Mouse (Mus musculus) CH12.LX (cell line): Measurements from ENCODE around the gene Mtap.

Source experiments
- CHD1 ChIP-seq: IDR thresholded peaks from 2 replicates; pipeline ENCODE4 v1.6.1; 2012; ENCODE audit warnings: low read depth, low read length, improper control_type of control experiment, inconsistent platforms
- CTCF ChIP-seq, 2 experiments: IDR thresholded peaks in 1 of 2; conservative IDR thresholded peaks in 1 of 2; 2 replicates each; pipeline ENCODE4 v1.5.1; 2011 to 2012; ENCODE audit warnings: low read depth in 2 of 2, low read length in 2 of 2, improper control_type of control experiment in 1 of 2, inconsistent platforms in 1 of 2, mild to moderate bottlenecking in 1 of 2, moderate library complexity in 1 of 2
- EP300 ChIP-seq: IDR thresholded peaks from 2 replicates; pipeline ENCODE4 v1.6.1; 2011; ENCODE audit warnings: low read length, improper control_type of control experiment
- JUND ChIP-seq: conservative IDR thresholded peaks from 2 replicates; pipeline ENCODE4 v1.6.1; 2011; ENCODE audit warnings: low read depth, low read length, improper control_type of control experiment
- KAT2A ChIP-seq: IDR thresholded peaks from 2 replicates; pipeline ENCODE4 v1.6.1; 2012; ENCODE audit warnings: low read length, improper control_type of control experiment, inconsistent platforms; ENCODE audit not compliant: insufficient replicate concordance
- MEF2A ChIP-seq: IDR thresholded peaks from 2 replicates; pipeline ENCODE4 v1.6.1; 2014; ENCODE audit warnings: low read depth, mild to moderate bottlenecking, inconsistent platforms, low read length, improper control_type of control experiment, borderline replicate concordance
- POLR2A ChIP-seq: IDR thresholded peaks from 2 replicates; pipeline ENCODE4 v1.6.1; 2011; ENCODE audit warnings: low read depth, mild to moderate bottlenecking, improper control_type of control experiment, low read length
- SMC3 ChIP-seq: IDR thresholded peaks from 2 replicates; pipeline ENCODE4 v1.6.1; 2011; ENCODE audit warnings: low read depth, low read length, improper control_type of control experiment
- TBP ChIP-seq: conservative IDR thresholded peaks from 2 replicates; pipeline ENCODE4 v1.6.1; 2011; ENCODE audit warnings: low read depth, low read length, improper control_type of control experiment
- UBTF ChIP-seq: IDR thresholded peaks from 2 replicates; pipeline ENCODE4 v1.6.1; 2012; ENCODE audit warnings: low read depth, mild to moderate bottlenecking, inconsistent platforms, low read length, improper control_type of control experiment, moderate library complexity
- USF2 ChIP-seq: conservative IDR thresholded peaks from 2 replicates; pipeline ENCODE4 v1.6.1; 2011; ENCODE audit warnings: low read depth, low read length, improper control_type of control experiment

- TF ChIP-seq UBTF: no peak
- no peak for TF ChIP-seq POLR2A
- no peak for TF ChIP-seq TBP
- TF ChIP-seq CTCF (conservative IDR thresholded peaks at IDR 0.05 in 1 of 2, IDR thresholded peaks at IDR 0.05 in 1 of 2; ENCODE audit: low read depth in 2 of 2, low read length in 2 of 2): no peak
- no peak for TF ChIP-seq USF2
- no peak for TF ChIP-seq EP300
- no peak for TF ChIP-seq JUND
- TF ChIP-seq SMC3: no peak
- no peak for TF ChIP-seq MEF2A
- no peak for TF ChIP-seq CHD1
- TF ChIP-seq KAT2A: no peak
Observed at GRCm38 (mm10) chr4:89164681-89165080, 27.8 kb downstream of the Mtap start.
